Mouse (Mus musculus): Measurements from ENCODE around the gene Rhcg.

Rhcg gene

DNA sequence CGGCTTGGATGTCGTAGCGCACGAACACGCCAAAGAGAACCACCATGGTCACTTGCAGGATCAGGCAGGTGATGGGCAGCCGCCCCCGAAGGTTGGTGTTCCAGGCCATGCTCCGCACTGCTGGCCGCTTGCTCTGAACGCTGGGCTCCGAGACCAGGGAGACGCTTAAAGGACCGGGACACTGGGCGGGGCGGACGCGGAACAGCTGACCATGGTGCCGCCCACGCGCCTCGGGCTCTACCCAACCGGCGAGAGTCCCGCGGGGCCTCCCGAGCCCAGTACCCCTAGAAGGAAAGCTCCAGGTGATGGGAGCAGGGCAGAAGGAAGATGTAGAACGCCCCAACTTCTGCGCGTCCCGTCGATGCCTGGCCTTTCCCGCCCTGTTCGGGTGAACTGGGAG lies at the start of gene Rhcg:
Rhcg (minus strand) TSS at position 240 of the 400 bp plus-strand sequence.
- peak; percentile 51 to 57 for DNase-seq

DNA sequence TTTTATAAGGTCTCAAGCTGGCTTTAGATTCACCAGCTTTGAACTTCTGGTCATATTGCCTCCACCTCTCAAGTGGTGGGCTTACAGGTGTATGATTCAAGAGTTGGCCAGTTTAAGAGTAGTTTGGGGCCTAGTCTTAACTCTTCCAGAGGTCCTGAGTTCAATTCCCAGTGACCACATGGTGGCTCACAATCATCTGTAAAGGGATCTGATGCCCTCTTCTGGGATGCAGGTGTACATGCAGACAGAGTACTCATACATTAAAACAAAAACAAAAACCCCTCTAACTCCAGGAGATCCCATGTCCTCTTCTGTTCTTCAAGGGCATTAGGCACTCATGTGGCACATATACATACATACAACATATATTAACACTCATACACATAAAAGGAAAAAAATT lies 49.2 kb upstream of the Rhcg start:
- DNase-seq: no peak

DNA sequence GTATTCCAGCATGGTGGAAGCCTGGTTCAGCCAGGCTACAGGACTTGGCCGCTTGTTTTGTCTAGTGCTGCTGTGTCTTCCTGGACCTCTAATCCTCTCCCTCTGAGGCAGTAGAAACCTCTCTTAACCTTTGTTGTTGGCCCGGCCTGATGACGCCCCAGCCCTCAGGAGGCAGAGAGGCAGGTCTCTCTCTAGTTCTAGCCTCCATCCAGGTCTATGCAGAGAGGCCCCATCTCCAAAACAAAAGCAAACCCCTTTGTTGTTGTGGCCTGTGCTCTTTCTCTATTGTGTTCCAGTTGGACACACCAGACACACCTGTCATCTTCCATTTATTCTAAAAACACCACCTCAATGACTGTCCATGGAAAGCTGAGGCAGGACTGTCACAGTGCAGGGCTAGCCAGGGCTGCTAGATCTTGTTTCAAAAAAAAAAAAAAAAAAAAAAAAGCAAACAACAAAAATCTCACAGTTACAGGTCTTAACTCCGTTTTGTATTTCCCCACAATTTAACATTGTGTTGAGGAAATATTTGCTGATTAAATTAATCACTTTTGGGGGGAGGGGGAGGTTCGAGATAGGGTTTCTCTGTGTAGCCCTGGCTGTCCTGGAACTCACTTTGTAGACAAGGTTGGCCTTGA lies 43.9 kb upstream of the Rhcg start:
- no peak for DNase-seq

DNA sequence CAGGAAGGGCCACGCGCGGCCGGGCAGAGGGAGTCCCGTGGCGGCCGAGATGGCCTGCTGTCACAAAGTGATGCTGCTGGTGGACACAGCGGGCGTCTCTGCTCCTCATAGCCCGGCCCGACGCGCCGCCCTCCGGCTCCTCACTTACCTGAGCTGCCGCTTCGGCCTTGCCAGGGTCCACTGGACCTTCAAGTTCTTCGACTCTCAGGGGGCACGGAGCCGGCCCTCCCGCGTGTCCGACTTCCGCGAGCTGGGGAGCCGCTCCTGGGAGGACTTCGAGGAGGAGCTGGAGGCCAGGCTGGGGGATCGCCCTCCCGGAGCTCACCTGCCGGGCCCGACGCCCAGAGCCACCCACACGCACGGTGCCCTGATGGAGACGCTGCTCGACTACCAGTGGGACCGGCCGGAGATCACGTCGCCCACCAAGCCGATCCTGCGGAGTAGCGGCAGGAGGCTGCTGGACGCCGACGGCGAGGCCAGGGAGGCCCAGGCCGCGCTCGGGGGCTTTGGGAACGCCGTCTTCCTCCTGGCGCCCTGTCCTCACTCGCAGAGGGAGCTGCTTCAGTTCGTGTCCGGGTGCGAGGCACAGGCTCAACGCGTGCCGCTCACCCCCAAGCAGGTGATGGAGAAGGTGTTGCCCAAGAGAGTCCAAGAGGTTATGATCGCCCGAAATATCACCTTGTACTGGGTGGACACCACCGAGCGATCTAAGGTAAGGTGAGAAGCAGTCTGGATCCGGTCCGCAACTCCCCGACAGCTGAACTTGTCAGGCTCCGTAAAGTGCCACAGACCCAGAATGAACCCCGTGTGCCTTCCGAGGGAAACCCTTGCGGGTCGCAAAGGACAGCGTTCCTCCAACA lies 43.1 kb upstream of the Rhcg start:
- DNase-seq: no peak

DNA sequence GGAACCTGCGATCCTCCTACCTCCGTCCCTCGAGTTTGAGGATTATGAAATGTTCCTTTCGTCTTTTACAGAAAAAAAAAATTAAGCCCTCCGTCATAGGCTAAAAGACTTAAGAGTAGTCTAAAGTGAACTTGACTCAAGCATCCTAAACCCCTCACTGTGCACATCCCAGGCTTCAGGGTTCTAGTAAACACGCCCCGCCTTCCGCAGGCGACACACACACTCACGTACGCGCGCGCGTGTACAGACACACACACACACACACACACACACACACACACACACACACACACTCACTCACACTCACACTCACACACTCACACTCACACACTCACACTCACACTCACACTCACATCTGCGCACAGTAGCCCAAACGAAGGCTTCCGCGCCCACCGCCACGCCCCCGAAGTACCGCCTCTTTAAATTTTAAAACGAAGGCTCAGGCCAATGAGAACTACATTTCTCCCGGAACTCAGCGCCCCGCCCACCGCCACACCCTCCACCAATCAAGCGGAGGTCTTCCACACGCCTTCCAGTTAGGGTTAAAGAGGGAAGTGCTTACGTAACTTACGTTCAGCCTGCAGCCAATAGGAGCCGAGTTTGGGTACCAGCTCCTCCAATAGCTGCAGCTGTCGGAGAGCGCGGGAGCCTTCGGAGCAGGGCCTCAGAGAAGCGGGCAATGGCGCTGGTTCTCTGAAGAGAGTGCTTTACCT lies 42.3 kb upstream of the Rhcg start, which contains the start of gene Ticrr:
Ticrr (plus strand) TSS at position 619 of the 713 bp plus-strand sequence.
- DNase-seq: peak; percentile 98 to 99

DNA sequence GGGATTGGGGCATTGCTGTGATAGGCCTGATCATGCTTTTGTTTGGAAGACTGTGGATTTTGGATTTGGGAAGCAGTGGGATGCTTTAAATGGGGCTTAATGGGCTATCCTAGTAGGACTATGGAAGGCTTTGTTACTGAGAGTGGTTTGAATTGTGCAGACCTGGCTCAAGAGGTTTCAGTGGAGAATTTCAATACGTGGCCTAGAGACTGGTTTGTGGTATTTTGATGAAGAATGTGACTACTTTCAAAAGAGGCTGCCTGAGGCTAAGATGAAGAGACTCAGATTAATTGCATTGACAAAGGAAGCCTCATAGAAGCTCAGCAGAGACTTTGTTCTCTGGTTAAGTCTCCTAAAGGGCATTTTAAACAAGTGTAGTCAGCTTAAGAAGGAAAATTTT lies 37.1 kb upstream of the Rhcg start:
- no peak for DNase-seq

DNA sequence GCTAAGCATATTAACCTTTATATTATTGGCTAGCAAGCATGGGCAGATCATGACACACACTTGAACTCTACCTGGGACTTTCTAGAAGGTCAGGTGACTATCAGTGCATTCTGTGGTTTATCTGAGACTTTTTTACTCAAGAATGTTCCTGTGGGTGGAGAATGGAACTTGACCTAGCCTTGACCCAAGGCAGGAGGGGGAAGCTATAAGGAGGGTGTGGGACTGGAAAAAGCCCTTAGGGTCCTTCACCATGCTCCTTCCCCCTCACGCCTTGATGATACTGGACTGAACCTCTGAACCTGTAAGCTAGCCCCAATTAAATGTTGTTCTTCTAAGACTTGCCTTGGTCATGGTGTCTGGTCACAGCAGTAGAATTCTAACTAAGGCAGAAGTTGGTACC lies 36.7 kb upstream of the Rhcg start:
- DNase-seq: no peak

DNA sequence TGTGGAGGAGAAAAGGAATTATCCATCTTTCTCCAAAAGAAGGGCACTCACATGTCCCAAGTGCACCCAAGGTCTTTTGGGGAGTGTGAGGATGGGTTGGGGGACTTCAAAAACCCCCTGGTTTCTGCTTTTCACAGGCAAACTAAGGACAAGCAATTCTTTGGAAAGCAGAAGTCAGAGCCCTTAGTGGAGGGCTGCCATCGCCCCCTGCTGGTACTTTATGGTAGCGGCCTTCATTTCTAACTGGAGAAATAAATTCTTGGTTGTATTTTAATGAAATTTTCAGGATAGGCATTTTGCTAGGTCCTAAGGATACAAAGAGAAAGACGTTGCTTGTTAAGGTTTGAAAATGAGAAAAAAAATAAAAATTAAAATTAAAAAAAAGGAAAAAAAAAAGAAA lies 31.5 kb upstream of the Rhcg start:
- peak; percentile 53 to 82 for DNase-seq

DNA sequence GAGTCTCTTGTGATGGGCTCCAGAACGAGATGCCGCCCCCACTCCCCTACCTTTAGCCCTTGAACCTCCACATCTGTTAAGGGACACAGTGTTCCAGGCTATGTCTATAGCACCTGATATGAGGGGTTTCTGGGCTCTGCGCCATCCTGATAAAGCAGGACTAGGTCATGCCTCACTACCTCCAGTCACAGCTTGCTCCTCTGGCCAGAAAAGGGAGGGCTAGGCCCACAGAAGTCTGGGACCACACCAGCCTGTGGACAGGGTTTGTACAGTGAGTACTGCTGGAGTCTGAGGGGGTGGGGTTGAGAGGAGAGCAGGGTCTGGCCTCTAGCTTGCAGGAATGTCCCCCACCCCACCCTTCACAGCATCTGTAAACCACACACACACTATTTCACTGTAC lies 29.8 kb upstream of the Rhcg start:
- peak; percentile 30 to 48 for DNase-seq

DNA sequence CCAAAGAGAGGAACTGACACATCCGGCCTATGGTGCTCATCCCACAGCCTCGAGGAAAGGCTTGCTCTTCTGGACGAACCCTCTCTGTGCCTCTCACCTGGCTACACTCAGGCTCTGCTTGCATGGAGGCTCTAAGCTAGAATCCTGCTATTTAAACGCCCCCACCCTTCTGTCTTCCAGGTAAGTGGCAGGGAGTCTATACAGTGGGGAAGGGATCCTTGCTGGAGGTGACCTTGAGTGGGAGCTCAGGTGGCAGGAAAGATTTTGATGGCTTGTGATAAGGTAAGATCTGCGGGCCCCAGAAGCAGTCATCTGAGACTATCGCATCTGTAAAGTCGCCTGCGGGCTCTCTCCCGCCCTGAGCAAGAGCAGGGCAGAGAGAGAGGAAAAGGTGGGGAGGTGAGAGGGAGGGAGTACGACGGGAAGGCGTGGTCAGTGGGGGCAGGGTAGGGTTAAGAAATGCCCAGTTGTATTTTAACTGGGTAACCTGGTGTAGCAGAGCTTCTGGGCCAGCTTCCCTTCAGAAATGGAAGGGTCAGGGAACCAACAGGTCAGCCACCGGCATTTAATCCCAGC lies 14.4 kb upstream of the Rhcg start:
- peak; percentile 61 to 66 for DNase-seq

DNA sequence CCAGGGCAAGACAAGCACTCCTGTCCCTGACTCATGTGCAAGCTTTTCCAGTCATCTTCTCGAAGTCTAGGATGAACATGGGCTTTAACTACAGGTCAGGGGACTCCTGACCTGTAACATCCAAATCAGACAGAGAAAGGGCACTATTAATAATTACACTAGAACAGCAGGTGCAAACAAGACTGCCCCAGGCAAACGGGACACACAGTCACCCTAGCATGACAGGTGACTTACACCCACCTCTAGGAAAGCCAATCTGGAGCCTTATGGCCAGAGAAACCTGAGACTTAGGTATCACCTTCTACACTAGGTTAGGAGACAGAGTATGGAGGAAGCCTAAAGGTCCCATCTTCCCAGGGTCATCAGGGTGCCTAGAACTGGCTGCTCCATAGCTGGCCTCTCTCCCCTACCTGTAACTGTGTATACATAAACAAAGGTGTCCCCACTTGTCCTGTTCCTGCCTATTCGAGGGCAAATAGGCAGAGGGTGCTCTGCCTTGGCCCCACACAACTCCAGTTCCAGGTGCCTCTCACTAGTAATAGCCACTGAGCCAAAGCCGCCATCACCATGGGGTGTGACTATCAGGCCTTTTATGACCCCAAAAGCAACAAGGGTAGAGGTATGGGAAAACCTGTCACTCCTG lies 10.9 kb upstream of the Rhcg start:
- no peak for DNase-seq

DNA sequence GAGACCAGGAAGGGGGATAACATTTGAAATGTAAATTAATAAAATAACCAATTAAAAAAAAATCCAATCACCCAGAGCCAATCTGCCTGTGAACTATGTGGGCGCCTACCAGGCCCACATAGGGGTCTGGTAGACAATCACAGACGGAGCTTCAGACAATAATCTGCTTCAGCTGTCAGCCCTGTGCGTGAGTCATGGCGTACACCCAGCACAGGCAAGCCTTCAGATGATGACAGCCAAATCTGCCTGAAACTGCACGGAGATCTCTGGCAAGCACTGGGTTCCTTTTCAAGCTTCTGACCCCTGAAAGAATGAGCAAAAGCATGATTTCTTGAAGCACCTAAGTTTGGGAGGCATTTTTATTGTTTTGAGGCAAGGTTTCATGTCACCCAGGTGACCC lies 8.7 kb upstream of the Rhcg start:
- DNase-seq: no peak

DNA sequence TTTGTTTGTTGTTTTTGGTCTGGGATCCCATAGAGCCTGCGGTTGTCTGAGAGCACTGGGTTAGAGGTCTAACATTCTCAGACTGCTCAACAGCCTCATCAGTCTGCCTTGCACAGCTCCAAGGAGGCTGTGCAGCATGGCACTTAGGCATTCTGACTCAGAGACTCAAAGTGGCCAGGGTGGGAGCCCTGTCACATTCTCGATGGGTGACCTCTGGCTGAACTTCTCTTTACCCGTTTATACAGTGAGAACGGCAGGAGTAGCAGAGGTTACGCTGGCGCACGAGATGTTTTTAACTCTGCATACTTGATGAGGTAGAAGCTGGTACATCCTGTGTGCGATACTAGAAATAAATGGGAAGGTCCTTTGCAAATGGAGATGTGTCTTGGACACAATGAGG lies 5.6 kb upstream of the Rhcg start:
- no peak for DNase-seq

DNA sequence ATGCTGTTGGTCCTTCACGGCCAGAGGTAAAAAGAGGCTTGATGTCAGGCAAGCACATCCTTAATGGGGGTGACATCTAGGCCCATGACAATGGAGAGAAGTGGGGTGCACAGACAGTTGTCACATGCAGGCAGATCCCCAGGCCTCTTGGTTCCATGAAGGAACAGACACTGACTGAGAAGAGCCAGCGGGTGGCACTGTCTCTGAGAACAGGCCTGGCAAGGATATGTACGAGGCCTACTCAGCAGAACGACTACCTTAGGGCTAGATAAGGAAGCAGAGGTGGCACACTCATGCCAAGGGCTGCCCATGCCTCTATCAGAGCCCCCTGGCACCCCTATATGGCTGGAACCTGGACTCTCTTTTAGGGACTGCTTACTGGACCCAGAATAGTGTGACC lies 2.0 kb upstream of the Rhcg start:
- no peak for DNase-seq

DNA sequence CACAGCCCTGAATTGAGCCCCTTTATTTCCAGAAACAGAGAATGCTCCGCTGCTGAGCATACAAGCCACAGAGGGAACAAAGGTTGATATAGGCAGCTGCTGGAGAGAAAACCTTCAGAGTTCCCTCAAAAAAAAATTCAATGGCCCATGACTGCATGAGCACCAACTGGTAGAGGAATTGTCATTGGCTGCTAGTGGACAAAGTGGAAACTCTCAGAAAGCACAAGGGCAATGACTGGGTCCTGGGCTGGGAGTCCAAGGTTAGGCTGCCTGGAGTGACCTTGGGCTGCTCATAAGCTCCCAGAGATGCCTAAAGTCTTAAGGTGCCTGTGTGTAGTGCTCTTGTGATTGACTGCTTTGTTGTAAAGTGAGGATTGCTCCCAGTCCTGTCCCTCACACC lies 1.5 kb downstream of the Rhcg start:
- DNase-seq: peak in 1 of 2 experiments; percentile 16

DNA sequence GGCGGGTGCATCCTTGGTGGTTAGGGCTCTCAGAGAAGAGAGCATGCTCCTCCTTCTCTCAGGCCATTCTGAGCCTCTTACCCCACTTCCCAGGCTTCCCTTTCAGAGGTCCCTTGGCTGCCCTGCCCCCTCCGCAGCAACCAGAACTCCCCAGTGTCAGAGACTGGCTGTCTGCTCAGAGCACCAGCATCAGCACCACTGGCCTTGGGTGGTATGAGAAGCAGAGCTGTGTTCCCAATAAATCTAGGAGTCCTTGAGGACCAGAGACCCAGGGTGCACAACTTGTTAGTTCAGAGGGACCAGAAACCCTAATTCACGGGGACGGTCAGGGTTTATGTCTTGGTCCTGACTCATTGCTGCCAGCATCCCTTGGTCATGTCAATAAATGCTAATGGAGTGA lies 2.4 kb downstream of the Rhcg start:
- no peak for DNase-seq

DNA sequence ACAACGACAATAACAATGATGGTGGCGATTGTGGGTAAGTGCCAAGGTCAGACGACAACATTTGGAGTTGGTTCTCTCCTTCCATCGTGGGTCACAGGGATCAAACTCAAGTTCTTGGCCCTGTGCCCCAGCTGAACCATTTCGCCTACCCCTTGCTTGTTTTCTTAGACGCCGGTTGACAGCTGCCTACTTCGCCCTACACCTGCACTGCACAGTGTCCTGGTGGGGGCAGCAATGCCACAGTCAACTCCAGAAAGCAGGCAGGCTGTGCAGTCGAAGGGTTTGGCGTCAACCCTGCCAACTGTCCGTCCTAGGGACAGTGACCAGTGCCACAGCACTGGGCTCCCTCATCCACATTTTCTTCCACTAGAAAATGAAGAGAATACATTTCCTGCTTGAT lies 4.1 kb downstream of the Rhcg start:
- peak in 1 of 2 experiments; percentile 51 for DNase-seq

DNA sequence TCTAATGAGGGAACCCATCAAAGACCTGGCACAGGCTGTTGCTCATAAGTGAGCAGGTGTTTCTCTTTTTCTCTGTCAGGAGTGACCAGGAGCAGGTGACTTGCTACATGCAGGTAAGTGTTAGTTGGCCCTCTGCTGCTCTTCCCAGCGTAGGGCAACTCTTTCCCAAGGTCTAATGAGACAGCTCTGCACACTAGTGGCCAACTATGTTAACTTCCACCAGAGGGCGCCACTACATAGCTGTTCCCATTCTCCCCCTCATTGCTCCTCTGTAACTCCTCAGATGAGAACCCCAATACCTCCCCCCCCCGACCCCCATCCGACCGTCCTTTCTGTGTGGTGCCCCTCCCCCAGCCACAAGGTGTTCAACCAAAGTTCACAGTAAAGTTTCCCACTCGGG lies 4.7 kb downstream of the Rhcg start:
- peak; percentile 65 to 80 for DNase-seq

DNA sequence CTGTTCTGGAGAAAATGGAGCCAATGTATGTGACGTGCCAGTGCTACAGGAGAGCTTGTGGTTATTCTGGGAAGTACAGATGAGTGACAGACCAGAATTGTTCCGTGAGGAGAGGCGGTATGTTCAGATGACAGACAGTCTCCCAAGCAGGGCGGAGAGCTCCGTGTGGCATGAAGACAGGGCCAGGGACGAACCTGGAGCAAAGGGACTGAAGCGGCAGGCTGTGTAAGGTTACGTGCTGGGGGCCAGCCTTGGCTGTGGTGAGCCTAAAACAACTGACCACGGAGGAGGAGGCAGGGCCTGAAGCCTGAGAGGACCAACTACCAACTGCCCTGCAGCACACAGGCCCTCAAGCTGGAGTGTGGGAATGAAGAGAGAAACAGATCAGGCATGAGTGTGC lies 5.6 kb downstream of the Rhcg start:
- no peak for DNase-seq

DNA sequence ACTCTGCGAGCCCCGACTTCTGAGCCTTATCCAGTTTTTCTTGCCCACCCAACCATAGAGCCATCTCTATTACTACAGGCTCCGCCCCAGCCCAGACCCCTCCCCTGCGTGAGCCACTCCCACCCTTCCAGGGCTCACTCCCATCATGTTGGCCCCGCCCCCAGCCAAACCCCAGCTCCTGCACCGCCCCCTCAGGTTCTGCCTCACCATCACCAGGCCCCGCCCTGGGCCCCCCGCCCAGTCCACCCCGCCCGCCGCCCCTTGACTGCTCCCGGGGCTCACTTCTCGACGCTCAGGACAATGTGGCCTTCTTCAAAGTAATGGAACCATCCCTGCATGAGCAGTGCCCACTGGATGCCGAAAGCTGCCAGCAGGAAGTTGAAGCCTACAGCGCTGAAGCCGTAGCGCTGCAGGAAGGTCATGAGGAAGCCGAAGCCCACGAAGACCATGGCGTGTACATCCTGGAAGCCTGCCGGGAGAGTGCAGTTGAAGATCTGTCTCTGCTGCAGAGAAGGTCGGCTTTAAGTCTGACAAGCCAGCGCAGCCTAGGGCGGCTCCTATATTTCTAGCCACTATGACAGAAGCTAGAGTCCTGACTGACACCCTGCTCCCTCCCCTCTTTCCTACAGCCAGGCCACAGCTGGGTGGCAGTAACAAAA lies 10.1 kb downstream of the Rhcg start:
- peak in 1 of 2 experiments; percentile 48 for DNase-seq

DNA sequence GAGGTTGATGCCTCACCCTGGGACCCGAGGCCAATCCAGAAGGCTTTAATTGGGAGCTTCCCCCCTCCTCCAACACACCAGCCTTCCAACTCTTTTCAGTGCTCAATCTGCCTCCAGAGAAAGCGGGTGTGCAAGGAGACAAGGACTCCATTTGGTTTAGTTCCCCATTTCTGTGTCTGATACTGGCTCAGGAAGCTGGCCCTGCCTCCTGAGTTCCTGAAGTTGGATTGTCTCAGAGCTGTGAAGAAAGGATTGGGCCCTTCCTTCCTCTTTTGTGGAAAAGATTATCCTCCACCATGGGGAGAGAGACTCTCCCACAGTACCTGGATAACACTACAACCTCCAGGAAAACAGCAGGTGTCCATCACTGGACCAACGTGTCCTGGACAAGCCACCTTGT lies 10.7 kb downstream of the Rhcg start:
- no peak for DNase-seq

DNA sequence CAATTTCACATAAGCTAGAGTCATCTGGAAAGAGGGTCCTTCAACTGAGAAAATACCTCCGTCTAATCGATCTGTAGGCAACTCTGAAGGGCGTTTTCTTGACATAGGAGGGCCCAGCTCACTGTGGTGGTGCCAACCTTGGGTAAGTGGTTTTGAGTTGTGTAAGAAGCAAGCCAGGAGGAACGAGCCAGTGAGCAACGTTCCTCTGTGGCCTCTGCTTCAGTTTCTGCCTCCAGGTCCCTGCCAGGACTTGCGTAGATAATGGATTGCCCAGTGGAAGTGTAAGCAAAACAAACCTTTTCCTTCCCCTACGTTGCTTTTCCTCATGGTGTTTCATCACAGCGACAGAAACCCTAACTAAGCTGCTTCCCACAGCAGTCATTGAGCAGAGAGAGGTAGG lies 15.5 kb downstream of the Rhcg start:
- DNase-seq: no peak
